Mouse (Mus musculus) ovary, adult 18-20 months (tissue): ENCODE measurements at regions not wholly inside any gene's neighbourhood (a gene's known extent, or its start where the extent isn't known, plus 50 kb on each side); places are given as distances from the start of the nearest gene placed in this dataset.

ENCODE experiments used
- DNase-seq: peaks from one replicate; pipeline ENCODE4 v3.0.0; 2022; ENCODE audit warnings: low spot score, mixed read lengths

GRCm38 (mm10) chr11:110902918-110903317 lies 64.9 kb upstream of the Kcnj16 start:
- no peak for DNase-seq
